Mouse (Mus musculus): ENCODE measurements at regions not wholly inside any gene's neighbourhood (a gene's known extent, or its start where the extent isn't known, plus 50 kb on each side); places are given as distances from the start of the nearest gene placed in this dataset.
A peak's percentile ranks its signal among the peaks of the same experiment; 100 is the strongest.

- Histone ChIP-seq H3K27me3 (ENCODE audit: control insufficient read depth, insufficient read depth, insufficient read length) (no peaks in the 10 kb centered on the region), H3K4me3 (ENCODE audit: insufficient read depth, poor library complexity, severe bottlenecking) (no peak overlapping the region), H3K36me3 (ENCODE audit: control insufficient read depth, insufficient read depth) (no peaks in the 10 kb centered on the region), H3ac (ENCODE audit: control insufficient read depth, insufficient read length, low read depth) (no peak overlapping the region), H3K79me3 (ENCODE audit: low read depth) (no peaks in the 10 kb centered on the region), H3K79me2 (ENCODE audit: control insufficient read depth, insufficient read depth) (no peaks in the 10 kb centered on the region)
- TF ChIP-seq MAX (IDR thresholded peaks at IDR 0.05) (no peak), MYOG (IDR thresholded peaks at IDR 0.05; ENCODE audit: control insufficient read depth, extremely low read depth, insufficient read length) (no peak), CTCF (IDR thresholded peaks at IDR 0.05; ENCODE audit: control insufficient read depth, insufficient read depth, insufficient read length) (no peak), MYOD1 (IDR thresholded peaks at IDR 0.05; ENCODE audit: control insufficient read depth, insufficient read length, low read depth) (no peak), FOSL1 (IDR thresholded peaks at IDR 0.05; ENCODE audit: insufficient read depth, low read length, poor library complexity, severe bottlenecking) (no peak), USF1 (IDR thresholded peaks at IDR 0.05; ENCODE audit: low read depth) (no peak), CEBPB (IDR thresholded peaks at IDR 0.05; ENCODE audit: low read depth) (no peak)
Measured at GRCm38 (mm10) chr3:115655020-115655419, 59.9 kb downstream of the S1pr1 start.

DNA sequence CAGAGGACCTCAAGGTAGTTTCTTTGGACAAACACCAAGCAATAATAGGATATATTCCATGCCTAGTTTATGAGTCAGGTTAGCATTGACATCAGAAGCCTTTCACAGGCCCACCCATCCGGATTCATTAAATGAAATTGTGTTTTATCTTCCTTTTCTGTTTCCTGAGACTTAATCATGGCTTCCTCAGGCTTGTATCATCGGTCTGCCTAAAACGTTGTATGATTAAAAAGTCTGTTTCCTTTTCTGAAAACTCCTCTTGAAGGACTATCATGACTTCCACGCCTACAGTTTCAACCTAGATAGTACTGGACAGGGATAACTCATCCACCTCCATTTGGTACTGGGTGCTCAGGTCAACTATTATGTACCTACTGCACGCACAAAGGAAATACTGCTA lies 62.6 kb downstream of the S1pr1 start:
- H3ac ChIP-seq (ENCODE audit: control insufficient read depth, insufficient read length, low read depth): no peak overlapping the region
- H3K36me3 ChIP-seq (ENCODE audit: control insufficient read depth, insufficient read depth): no peaks in the 10 kb centered on the region
- no peaks in the 10 kb centered on the region for H3K79me3 ChIP-seq (ENCODE audit: low read depth)
- TF ChIP-seq MYOD1 (IDR thresholded peaks at IDR 0.05; ENCODE audit: control insufficient read depth, insufficient read length, low read depth): no peak
- no peaks in the 10 kb centered on the region for H3K27me3 ChIP-seq (ENCODE audit: control insufficient read depth, insufficient read depth, insufficient read length)
- no peaks in the 10 kb centered on the region for H3K79me2 ChIP-seq (ENCODE audit: control insufficient read depth, insufficient read depth)
- H3K4me3 ChIP-seq (ENCODE audit: insufficient read depth, poor library complexity, severe bottlenecking): no peak overlapping the region

GRCm38 (mm10) chr3:115649338-115650117 lies 65.3 kb downstream of the S1pr1 start:
- TF ChIP-seq MYOD1 (IDR thresholded peaks at IDR 0.05; ENCODE audit: control insufficient read depth, insufficient read length, low read depth) (no peak), MYOG (IDR thresholded peaks at IDR 0.05; ENCODE audit: control insufficient read depth, extremely low read depth, insufficient read length) (no peak), USF1 (IDR thresholded peaks at IDR 0.05; ENCODE audit: low read depth) (no peak), CEBPB (IDR thresholded peaks at IDR 0.05; ENCODE audit: low read depth) (no peak), CTCF (IDR thresholded peaks at IDR 0.05; ENCODE audit: control insufficient read depth, insufficient read depth, insufficient read length) (no peak), FOSL1 (IDR thresholded peaks at IDR 0.05; ENCODE audit: insufficient read depth, low read length, poor library complexity, severe bottlenecking) (no peak), MAX (IDR thresholded peaks at IDR 0.05) (no peak)
- Histone ChIP-seq H3K36me3 (ENCODE audit: control insufficient read depth, insufficient read depth) (no peaks in the 10 kb centered on the region), H3K4me3 (ENCODE audit: insufficient read depth, poor library complexity, severe bottlenecking) (no peak overlapping the region), H3K79me3 (ENCODE audit: low read depth) (no peaks in the 10 kb centered on the region), H3ac (ENCODE audit: control insufficient read depth, insufficient read length, low read depth) (no peak overlapping the region), H3K79me2 (ENCODE audit: control insufficient read depth, insufficient read depth) (no peaks in the 10 kb centered on the region), H3K27me3 (ENCODE audit: control insufficient read depth, insufficient read depth, insufficient read length) (no peaks in the 10 kb centered on the region)

DNA sequence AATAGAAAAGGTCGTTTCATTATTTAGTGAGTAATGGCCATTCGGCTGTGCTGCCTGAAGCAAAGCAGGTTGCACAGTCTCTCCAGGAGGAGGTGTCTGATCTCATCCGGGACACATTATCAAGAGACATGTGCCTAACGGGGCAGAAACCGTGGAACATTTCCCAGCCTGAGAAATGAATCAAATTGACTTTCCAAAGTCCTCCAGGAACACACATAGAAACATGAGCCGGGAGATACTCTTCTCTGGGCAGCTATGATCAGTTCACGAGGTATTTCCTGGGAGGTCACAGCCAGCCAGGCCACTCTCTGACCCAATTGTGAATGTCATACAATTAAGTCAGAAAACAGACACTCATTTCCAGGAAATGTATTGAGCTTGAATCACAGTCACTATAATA lies 67.9 kb downstream of the S1pr1 start:
- no peak overlapping the region for H3ac ChIP-seq (ENCODE audit: control insufficient read depth, insufficient read length, low read depth)
- no peaks in the 10 kb centered on the region for H3K36me3 ChIP-seq (ENCODE audit: control insufficient read depth, insufficient read depth)
- H3K4me3 ChIP-seq (ENCODE audit: insufficient read depth, poor library complexity, severe bottlenecking): no peak overlapping the region
- no peaks in the 10 kb centered on the region for H3K27me3 ChIP-seq (ENCODE audit: control insufficient read depth, insufficient read depth, insufficient read length)
- TF ChIP-seq CEBPB (IDR thresholded peaks at IDR 0.05; ENCODE audit: low read depth) (no peak), MYOD1 (IDR thresholded peaks at IDR 0.05; ENCODE audit: control insufficient read depth, insufficient read length, low read depth) (no peak), MAX (IDR thresholded peaks at IDR 0.05) (no peak), MYOG (IDR thresholded peaks at IDR 0.05; ENCODE audit: control insufficient read depth, extremely low read depth, insufficient read length) (no peak), FOSL1 (IDR thresholded peaks at IDR 0.05; ENCODE audit: insufficient read depth, low read length, poor library complexity, severe bottlenecking) (no peak), USF1 (IDR thresholded peaks at IDR 0.05; ENCODE audit: low read depth) (no peak), CTCF (IDR thresholded peaks at IDR 0.05; ENCODE audit: control insufficient read depth, insufficient read depth, insufficient read length) (no peak)
- H3K79me3 ChIP-seq (ENCODE audit: low read depth): no peaks in the 10 kb centered on the region
- H3K79me2 ChIP-seq (ENCODE audit: control insufficient read depth, insufficient read depth): no peaks in the 10 kb centered on the region

DNA sequence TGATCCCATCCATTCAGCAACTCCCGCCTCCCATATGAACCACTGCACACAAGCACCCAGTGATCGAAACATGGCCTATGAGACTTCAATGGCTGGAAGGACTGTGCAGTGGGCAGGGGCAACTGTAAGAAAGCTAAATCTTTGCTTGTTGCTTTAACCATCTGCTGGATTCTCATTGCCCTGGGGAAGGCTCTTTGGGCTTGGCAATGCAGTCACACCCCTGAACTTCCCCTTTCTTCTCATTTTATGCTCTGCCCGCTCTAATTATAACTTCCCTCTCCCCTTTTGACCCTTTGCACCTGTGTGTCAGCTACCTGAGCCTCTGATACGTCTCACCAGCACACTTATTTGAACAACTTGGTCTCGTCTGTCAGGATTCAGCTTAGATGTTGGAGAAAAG lies 70.6 kb downstream of the S1pr1 start:
- Histone ChIP-seq H3K79me3 (ENCODE audit: low read depth) (no peaks in the 10 kb centered on the region), H3K4me3 (ENCODE audit: insufficient read depth, poor library complexity, severe bottlenecking) (no peak overlapping the region), H3K36me3 (ENCODE audit: control insufficient read depth, insufficient read depth) (no peaks in the 10 kb centered on the region), H3K79me2 (ENCODE audit: control insufficient read depth, insufficient read depth) (no peaks in the 10 kb centered on the region), H3K27me3 (ENCODE audit: control insufficient read depth, insufficient read depth, insufficient read length) (no peaks in the 10 kb centered on the region), H3ac (ENCODE audit: control insufficient read depth, insufficient read length, low read depth) (no peak overlapping the region)
- TF ChIP-seq MYOG (IDR thresholded peaks at IDR 0.05; ENCODE audit: control insufficient read depth, extremely low read depth, insufficient read length): no peak
- TF ChIP-seq USF1 (IDR thresholded peaks at IDR 0.05; ENCODE audit: low read depth): no peak
- no peak for TF ChIP-seq CTCF (IDR thresholded peaks at IDR 0.05; ENCODE audit: control insufficient read depth, insufficient read depth, insufficient read length)
- TF ChIP-seq MYOD1 (IDR thresholded peaks at IDR 0.05; ENCODE audit: control insufficient read depth, insufficient read length, low read depth): no peak
- TF ChIP-seq MAX (IDR thresholded peaks at IDR 0.05): no peak
- TF ChIP-seq FOSL1 (IDR thresholded peaks at IDR 0.05; ENCODE audit: insufficient read depth, low read length, poor library complexity, severe bottlenecking): no peak
- no peak for TF ChIP-seq CEBPB (IDR thresholded peaks at IDR 0.05; ENCODE audit: low read depth)

GRCm38 (mm10) chr3:115642846-115643260 lies 72.0 kb downstream of the S1pr1 start:
- H3K36me3 ChIP-seq (ENCODE audit: control insufficient read depth, insufficient read depth): no peaks in the 10 kb centered on the region
- no peak for TF ChIP-seq MYOG (IDR thresholded peaks at IDR 0.05; ENCODE audit: control insufficient read depth, extremely low read depth, insufficient read length)
- TF ChIP-seq CTCF (IDR thresholded peaks at IDR 0.05; ENCODE audit: control insufficient read depth, insufficient read depth, insufficient read length): peak; percentile 51
- TF ChIP-seq MYOD1 (IDR thresholded peaks at IDR 0.05; ENCODE audit: control insufficient read depth, insufficient read length, low read depth): no peak
- no peak for TF ChIP-seq CEBPB (IDR thresholded peaks at IDR 0.05; ENCODE audit: low read depth)
- no peak for TF ChIP-seq FOSL1 (IDR thresholded peaks at IDR 0.05; ENCODE audit: insufficient read depth, low read length, poor library complexity, severe bottlenecking)
- H3K27me3 ChIP-seq (ENCODE audit: control insufficient read depth, insufficient read depth, insufficient read length): no peaks in the 10 kb centered on the region
- no peaks in the 10 kb centered on the region for H3K79me3 ChIP-seq (ENCODE audit: low read depth)
- H3K79me2 ChIP-seq (ENCODE audit: control insufficient read depth, insufficient read depth): no peaks in the 10 kb centered on the region
- H3K4me3 ChIP-seq (ENCODE audit: insufficient read depth, poor library complexity, severe bottlenecking): no peak overlapping the region
- H3ac ChIP-seq (ENCODE audit: control insufficient read depth, insufficient read length, low read depth): no peak overlapping the region

Measured in C2C12 (cell line).